8 mouse cellular contexts compared by ENCODE assay signal in genomic region chr10:93897043-93897646, GRCm38 (mm10). TPM values are rescaled to one million over a fixed set of nuclear protein-coding genes. Genes with fewer than 3 reads are reported as not detected.
DNase-seq lines count a peak whose midpoint lies in the region; ATAC-seq and TF ChIP-seq lines count a peak whose summit lies in the region.

TSS of gene Metap2 (minus strand) at chr10:93897093.

- no peaks in the 10 kb centered on the region for H3K36me3 ChIP-seq in lung, postnatal 0 days (ENCODE audit: insufficient read depth, low read length)
- H3K36me3 ChIP-seq in embryonic facial prominence, embryonic 14.5 days (ENCODE audit: control insufficient read depth, insufficient read depth, low read length) = no peaks in the 10 kb centered on the region
- no peaks in the 10 kb centered on the region for H3K36me3 ChIP-seq in heart, embryonic 16.5 days (ENCODE audit: control insufficient read depth, insufficient read depth)
- H3K36me3 ChIP-seq in neural tube, embryonic 14.5 days (ENCODE audit: control insufficient read depth, insufficient read depth, low read length) = no peaks in the 10 kb centered on the region

- WGBS in lung, postnatal 0 days = 61% methylated on average over 7 of the region's 7 CpGs
- 71% methylated on average over 7 of the region's 7 CpGs for WGBS in embryonic facial prominence, embryonic 14.5 days
- WGBS in heart, embryonic 16.5 days = 68% methylated on average over 7 of the region's 7 CpGs
- 67% methylated on average over 7 of the region's 7 CpGs for WGBS in neural tube, embryonic 14.5 days

- no peaks in the 10 kb centered on the region for H3K27me3 ChIP-seq in lung, postnatal 0 days (replicated peaks; ENCODE audit: insufficient read depth, low read length)
- H3K27me3 ChIP-seq in embryonic facial prominence, embryonic 14.5 days (replicated peaks; ENCODE audit: control insufficient read depth, insufficient read depth, low read length) = no peaks in the 10 kb centered on the region
- no peaks in the 10 kb centered on the region for H3K27me3 ChIP-seq in heart, embryonic 16.5 days (ENCODE audit: control insufficient read depth, insufficient read depth, low read length)
- no peaks in the 10 kb centered on the region for H3K27me3 ChIP-seq in neural tube, embryonic 14.5 days (ENCODE audit: control insufficient read depth, insufficient read depth, low read length)

- H3K4me1 ChIP-seq in lung, postnatal 0 days (ENCODE audit: insufficient read depth, low read depth, low read length) = no peaks in the 10 kb centered on the region
- H3K4me1 ChIP-seq in embryonic facial prominence, embryonic 14.5 days (ENCODE audit: control insufficient read depth, insufficient read depth, low read length) = no peaks in the 10 kb centered on the region
- H3K4me1 ChIP-seq in heart, embryonic 16.5 days (ENCODE audit: control insufficient read depth, insufficient read depth, low read length) = no peaks in the 10 kb centered on the region
- no peaks in the 10 kb centered on the region for H3K4me1 ChIP-seq in neural tube, embryonic 14.5 days (ENCODE audit: control insufficient read depth, insufficient read depth, low read length)

- no peak for TF ChIP-seq EP300 in lung, postnatal 0 days (IDR thresholded peaks at IDR 0.05)

- H3K9ac ChIP-seq in lung, postnatal 0 days (replicated peaks; ENCODE audit: low read depth) = no peak within 1 kb of the TSS
- H3K9ac ChIP-seq in embryonic facial prominence, embryonic 14.5 days (ENCODE audit: low read depth, low read length) = no peak within 1 kb of the TSS
- H3K9ac ChIP-seq in heart, embryonic 16.5 days (ENCODE audit: low read length) = no peak within 1 kb of the TSS
- no peak within 1 kb of the TSS for H3K9ac ChIP-seq in neural tube, embryonic 14.5 days (replicated peaks; ENCODE audit: low read depth, low read length)

- intact Hi-C loops in left cerebral cortex, postnatal 4 days (cut with DNase I) = no loop called here

- 0 out of 2 replicates have a peak, but pooled peaks have one; percentile 5 for TF ChIP-seq CTCF in lung, postnatal 0 days (IDR thresholded peaks at IDR 0.05)

- no peak within 1 kb of the TSS for H3K4me2 ChIP-seq in lung, postnatal 0 days (replicated peaks; ENCODE audit: low read depth, low read length)
- no peak within 1 kb of the TSS for H3K4me2 ChIP-seq in embryonic facial prominence, embryonic 14.5 days (ENCODE audit: low read depth, low read length)
- H3K4me2 ChIP-seq in heart, embryonic 16.5 days (ENCODE audit: low read depth, low read length) = no peak within 1 kb of the TSS
- H3K4me2 ChIP-seq in neural tube, embryonic 14.5 days (ENCODE audit: low read depth, low read length) = no peak within 1 kb of the TSS

- H3K27ac ChIP-seq in lung, postnatal 0 days (ENCODE audit: low read length) = no peak within 1 kb of the TSS
- no peak within 1 kb of the TSS for H3K27ac ChIP-seq in embryonic facial prominence, embryonic 14.5 days (replicated peaks; ENCODE audit: low read depth, low read length)
- H3K27ac ChIP-seq in heart, embryonic 16.5 days (ENCODE audit: low read length) = no peak within 1 kb of the TSS
- H3K27ac ChIP-seq in neural tube, embryonic 14.5 days (ENCODE audit: low read depth, low read length) = no peak within 1 kb of the TSS

- H3K9me3 ChIP-seq in lung, postnatal 0 days (ENCODE audit: low read length) = no peaks in the 10 kb centered on the region
- H3K9me3 ChIP-seq in embryonic facial prominence, embryonic 14.5 days (ENCODE audit: control insufficient read depth, low read length) = no peaks in the 10 kb centered on the region
- H3K9me3 ChIP-seq in heart, embryonic 16.5 days (replicated peaks; ENCODE audit: control insufficient read depth, low read length) = no peaks in the 10 kb centered on the region
- no peaks in the 10 kb centered on the region for H3K9me3 ChIP-seq in neural tube, embryonic 14.5 days (ENCODE audit: control insufficient read depth, low read length)

- ATAC-seq in lung, postnatal 0 days = no peak
- no peak for ATAC-seq in embryonic facial prominence, embryonic 14.5 days (ENCODE audit: low read depth)
- ATAC-seq in heart, embryonic 16.5 days (replicated peaks; ENCODE audit: extremely low read depth, insufficient read depth, low FRiP score) = no peak
- ATAC-seq in neural tube, embryonic 14.5 days (ENCODE audit: low read depth) = no peak

- H3K4me3 ChIP-seq in lung, postnatal 0 days (ENCODE audit: low read depth, low read length) = no peak within 1 kb of the TSS
- H3K4me3 ChIP-seq in embryonic facial prominence, embryonic 14.5 days (ENCODE audit: low read depth, low read length) = no peak within 1 kb of the TSS
- no peak within 1 kb of the TSS for H3K4me3 ChIP-seq in heart, embryonic 16.5 days (ENCODE audit: low read length)
- H3K4me3 ChIP-seq in neural tube, embryonic 14.5 days (ENCODE audit: low read depth, low read length) = no peak within 1 kb of the TSS

- no peak for DNase-seq in lung, postnatal 0 days (ENCODE audit: low spot score)
- DNase-seq in lung, adult 18-20 months = no peak
- DNase-seq in embryonic facial prominence, embryonic 14.5 days (ENCODE audit: low spot score) = no peak
- DNase-seq in left cerebral cortex, postnatal 4 days = no peak
- no peak for DNase-seq in cerebellum, postnatal 36 days
- DNase-seq in kidney, postnatal 25 days = no peak

RNA-seq across cellular contexts. Expression of gene Metap2, which starts in this region (rescaled TPM):
- 135 and 137 TPM in 2 replicates for polyA plus RNA-seq in lung, postnatal 0 days (2015; fragmentation: Nextera tagmentation; extraction: Ambion mirVana)
- polyA plus RNA-seq in embryonic facial prominence, embryonic 14.5 days (2014; fragmentation: Nextera tagmentation; extraction: Ambion mirVana) = 172 and 182 TPM in 2 replicates
- 142 and 149 TPM in 2 replicates for polyA plus RNA-seq in heart, embryonic 16.5 days (2015; fragmentation: Nextera tagmentation; extraction: Ambion mirVana)
- total RNA-seq in left cerebral cortex, postnatal 4 days (2021) = 100 to 1,000 TPM; 151 to 163 TPM
- 165 and 189 TPM in 2 replicates for polyA plus RNA-seq in neural tube, embryonic 14.5 days (2014; fragmentation: Nextera tagmentation; extraction: Ambion mirVana)
